Mouse (Mus musculus) midbrain, postnatal 0 days (tissue): ENCODE data around the gene Ubqln4. TPM values are rescaled to one million over a fixed set of nuclear protein-coding genes. Genes with fewer than 3 reads are reported as not detected.

Source experiments
- ATAC-seq: fragments of 200-750 bp; cut with Nextera tagmentation; 2 replicates; pipeline ENCODE4 v1.8.0; 2017; ENCODE audit warnings: moderate number of reproducible peaks, mild to moderate bottlenecking, moderate TSS enrichment, moderate library complexity; ENCODE audit not compliant: low FRiP score
- DNase-seq: peaks from one replicate; pipeline ENCODE4 v3.0.0-alpha.2; 2015; ENCODE audit warnings: low spot score
- H3K27ac ChIP-seq: fragments of 300-500 bp; sonication (generic); 2 replicates; pipeline ENCODE4 v1.5.1; 2014; ENCODE audit warnings: low read depth, mild to moderate bottlenecking, low read length, mixed read lengths
- H3K27me3 ChIP-seq: fragments of 300-500 bp; sonication (generic); 2 replicates; pipeline ENCODE4 v1.6.1; 2014; ENCODE audit warnings: low read length, control low read depth, mixed read lengths; ENCODE audit not compliant: insufficient read depth
- H3K36me3 ChIP-seq: fragments of 300-500 bp; sonication (generic); 2 replicates; pipeline ENCODE4 v1.6.1; 2014; ENCODE audit warnings: low read length, control low read depth, mixed read lengths; ENCODE audit not compliant: insufficient read depth
- H3K4me1 ChIP-seq: fragments of 300-500 bp; sonication (generic); 2 replicates; pipeline ENCODE4 v1.6.1; 2014; ENCODE audit warnings: mild to moderate bottlenecking, control low read depth, antibody characterized with exemption, low read length, mixed read lengths; ENCODE audit not compliant: insufficient read depth
- H3K4me2 ChIP-seq: fragments of 300-500 bp; sonication (generic); 2 replicates; pipeline ENCODE4 v1.6.1; 2014; ENCODE audit warnings: low read depth, mild to moderate bottlenecking, low read length, mixed read lengths; ENCODE audit not compliant: poor library complexity, severe bottlenecking
- H3K4me3 ChIP-seq: fragments of 300-500 bp; sonication (generic); 2 replicates; pipeline ENCODE4 v1.5.1; 2014; ENCODE audit warnings: low read depth, mild to moderate bottlenecking, low read length, moderate library complexity
- H3K9ac ChIP-seq: fragments of 300-500 bp; sonication (generic); replicated peaks from 2 replicates; pipeline ENCODE4 v1.6.1; 2014; ENCODE audit warnings: mild to moderate bottlenecking, low read length, moderate library complexity, mixed read lengths; ENCODE audit not compliant: poor library complexity, severe bottlenecking
- H3K9me3 ChIP-seq: fragments of 300-500 bp; sonication (generic); 2 replicates; pipeline ENCODE4 v1.6.1; 2016; ENCODE audit warnings: low read length, control low read depth
- CTCF ChIP-seq: IDR thresholded peaks from 2 replicates; pipeline ENCODE4 v1.5.1; 2016; ENCODE audit warnings: antibody characterized with exemption, mild to moderate bottlenecking
- WGBS: fragments of 180-500 bp; shearing (Covaris S2); extraction: QIAGEN DNeasy Blood & Tissue Kit; methylation state at CpG from one replicate; pipeline ENCODE4 v1.1.7; 2014; 5-methylcytosine and 5-hydroxymethylcytosine counted together
- microRNA counts: library from miRNA; unstranded; fragments of <30 nt; microRNA quantifications from one replicate; lab custom pipeline; 2015
- microRNA-seq: library from miRNA; unstranded; fragments of <30 nt; microRNA quantifications from one replicate; pipeline ENCODE4, GENCODE M21; 2016; ENCODE audit warnings: borderline number of aligned reads
- polyA plus RNA-seq: library from polyadenylated mRNA; unstranded; fragments of >200 nt; fragmentation: Nextera tagmentation; extraction: Ambion mirVana; gene quantifications from 2 replicates; pipeline ENCODE4 v1.2.1, GENCODE M21; 2015
- total RNA-seq: library from RNA; depleted of rRNA; stranded (reverse); fragments of >200 nt; gene quantifications from 2 replicates; pipeline ENCODE4 v1.2.3, GENCODE M21; 2014; rRNA removed

The Ubqln4 gene
- total and polyA plus RNA-seq, 2 experiments from 2014 or later = 30.4 to 120 TPM

GRCm38 (mm10) chr3:88609066-88609465 lies 55.5 kb downstream of the Ubqln4 start:
- 77% methylated on average over 4 of the region's 4 CpGs for WGBS
- Histone ChIP-seq H3K27ac (no peak overlapping the region), H3K4me1 (no peaks in the 10 kb centered on the region; the same call in 1 of the 2 replicates), H3K9ac (no peak overlapping the region), H3K27me3 (no peaks in the 10 kb centered on the region), H3K9me3 (no peaks in the 10 kb centered on the region), H3K36me3 (no peaks in the 10 kb centered on the region), H3K4me2 (no peak overlapping the region), H3K4me3 (no peak overlapping the region)
- no peak for DNase-seq
- no peak for TF ChIP-seq CTCF
- no peak for ATAC-seq

- ATAC-seq = no peak
- no peaks in the 10 kb centered on the region for H3K4me1 ChIP-seq
- no peaks in the 10 kb centered on the region for H3K36me3 ChIP-seq
- no peak overlapping the region for H3K4me2 ChIP-seq
- DNase-seq = no peak
- H3K4me3 ChIP-seq = no peak overlapping the region
- no peak overlapping the region for H3K9ac ChIP-seq
- TF ChIP-seq CTCF = no peak
- 77% methylated on average over 8 of the region's 8 CpGs for WGBS
- no peaks in the 10 kb centered on the region for H3K27me3 ChIP-seq
- no peaks in the 10 kb centered on the region for H3K9me3 ChIP-seq
- H3K27ac ChIP-seq = no peak overlapping the region
Observed at GRCm38 (mm10) chr3:88614418-88614817, 60.9 kb downstream of the Ubqln4 start.

GRCm38 (mm10) chr3:88615117-88615516 lies 61.6 kb downstream of the Ubqln4 start:
- TF ChIP-seq CTCF = no peak
- WGBS = 76% methylated on average over 5 of the region's 5 CpGs
- no peak overlapping the region for H3K4me2 ChIP-seq
- H3K9me3 ChIP-seq = no peaks in the 10 kb centered on the region
- H3K9ac ChIP-seq = no peak overlapping the region
- no peak overlapping the region for H3K27ac ChIP-seq
- no peak for DNase-seq
- H3K4me3 ChIP-seq = no peak overlapping the region
- ATAC-seq = no peak
- H3K27me3 ChIP-seq = no peaks in the 10 kb centered on the region
- no peaks in the 10 kb centered on the region for H3K36me3 ChIP-seq
- H3K4me1 ChIP-seq = no peaks in the 10 kb centered on the region

- WGBS = 32% methylated on average over 9 of the region's 9 CpGs
- Histone ChIP-seq H3K4me2 (peak overlapping the region; percentile 18; the same call in 1 of the 2 replicates), H3K4me3 (no peak overlapping the region), H3K36me3 (no peaks in the 10 kb centered on the region), H3K27ac (no peak overlapping the region), H3K9me3 (no peaks in the 10 kb centered on the region), H3K4me1 (0 out of 2 replicates have a peak, but pooled peaks cover 4% of the 10 kb centered on the region), H3K9ac (no peak overlapping the region), H3K27me3 (no peaks in the 10 kb centered on the region)
- DNase-seq (peak; percentile 49), ATAC-seq (0 out of 2 replicates have a peak, but pooled peaks have one; percentile 52)
- no peak for TF ChIP-seq CTCF
Observed at GRCm38 (mm10) chr3:88615902-88616391, 62.4 kb downstream of the Ubqln4 start.

GRCm38 (mm10) chr3:88616951-88617500 lies 63.5 kb downstream of the Ubqln4 start:
- no peak overlapping the region for H3K27ac ChIP-seq
- no peaks in the 10 kb centered on the region for H3K36me3 ChIP-seq
- H3K4me3 ChIP-seq = no peak overlapping the region
- ATAC-seq (no peak), DNase-seq (no peak)
- H3K4me1 ChIP-seq = 0 out of 2 replicates have a peak, but pooled peaks cover 4% of the 10 kb centered on the region
- no peak overlapping the region for H3K9ac ChIP-seq
- no peak for TF ChIP-seq CTCF
- no peaks in the 10 kb centered on the region for H3K27me3 ChIP-seq
- no peaks in the 10 kb centered on the region for H3K9me3 ChIP-seq
- WGBS = 78% methylated on average over 3 of the region's 3 CpGs
- no peak overlapping the region for H3K4me2 ChIP-seq

- no peak overlapping the region for H3K4me2 ChIP-seq
- no peaks in the 10 kb centered on the region for H3K9me3 ChIP-seq
- no peak overlapping the region for H3K9ac ChIP-seq
- no peak for TF ChIP-seq CTCF
- H3K4me1 ChIP-seq = 0 out of 2 replicates have a peak, but pooled peaks cover 4% of the 10 kb centered on the region
- H3K36me3 ChIP-seq = no peaks in the 10 kb centered on the region
- DNase-seq = no peak
- WGBS = 84% methylated on average over 8 of the region's 8 CpGs
- no peak for ATAC-seq
- H3K27me3 ChIP-seq = no peaks in the 10 kb centered on the region
- H3K27ac ChIP-seq = no peak overlapping the region
- H3K4me3 ChIP-seq = no peak overlapping the region
Observed at GRCm38 (mm10) chr3:88618074-88618871, 64.7 kb downstream of the Ubqln4 start.

MicroRNA genes within 50 kb of the gene (microRNA counts, 519-probe panel; counts per million panel counts)
- microRNA mmu-miR-1905 (lab: Ali Mortazavi, UCI) = 528 counts per million, percentile 58 among the panel's probes with 10 or more counts

Small RNAs within 50 kb of the gene (microRNA-seq; reads per million reads assigned to microRNA genes)
- gene Mir1905 = not detected

Other genes starting within 250 kb of the Ubqln4 start
- 28.5 and 39.2 TPM in 2 replicates for gene Glmp, start 228.7 kb upstream of the Ubqln4 start, total RNA-seq
- gene Glmp, start 228.7 kb upstream of the Ubqln4 start, polyA plus RNA-seq = 106 and 109 TPM in 2 replicates
- gene Tmem79, start 217.6 kb upstream of the Ubqln4 start, total RNA-seq = 0.33 and 0.61 TPM in 2 replicates
- 0.43 and 0.93 TPM in 2 replicates for gene Tmem79, start 217.6 kb upstream of the Ubqln4 start, polyA plus RNA-seq
- 86.7 and 112 TPM in 2 replicates for gene Smg5, start 217.5 kb upstream of the Ubqln4 start, total RNA-seq
- 44.2 and 49.4 TPM in 2 replicates for gene Smg5, start 217.5 kb upstream of the Ubqln4 start, polyA plus RNA-seq
- 4.5 and 13.5 TPM in 2 replicates for gene Paqr6, start 189.2 kb upstream of the Ubqln4 start, total RNA-seq
- 6.6 and 7.1 TPM in 2 replicates for gene Paqr6, start 189.2 kb upstream of the Ubqln4 start, polyA plus RNA-seq
- gene Bglap3, start 181.0 kb upstream of the Ubqln4 start, total RNA-seq = 0.38 TPM in 1 of 2 replicates, not detected in the other
- not detected in 2 replicates for gene Bglap3, start 181.0 kb upstream of the Ubqln4 start, polyA plus RNA-seq
- gene Bglap2, start 175.1 kb upstream of the Ubqln4 start, total RNA-seq = not detected in 2 replicates
- gene Bglap2, start 175.1 kb upstream of the Ubqln4 start, polyA plus RNA-seq = 0.51 TPM in 1 of 2 replicates, not detected in the other
- not detected in 2 replicates for gene Bglap, start 169.3 kb upstream of the Ubqln4 start, total RNA-seq
- gene Bglap, start 169.3 kb upstream of the Ubqln4 start, polyA plus RNA-seq = not detected in 2 replicates
- 20.6 and 25.4 TPM in 2 replicates for gene Pmf1, start 143.4 kb upstream of the Ubqln4 start, total RNA-seq
- 25.2 and 25.6 TPM in 2 replicates for gene Pmf1, start 143.4 kb upstream of the Ubqln4 start, polyA plus RNA-seq
- 62.5 and 63.8 TPM in 2 replicates for gene Slc25a44, start 128.6 kb upstream of the Ubqln4 start, total RNA-seq
- gene Slc25a44, start 128.6 kb upstream of the Ubqln4 start, polyA plus RNA-seq = 35.9 and 38.7 TPM in 2 replicates
- gene Sema4a, start 92.6 kb upstream of the Ubqln4 start, total RNA-seq = 52.6 and 62.0 TPM in 2 replicates
- 42.1 and 44.2 TPM in 2 replicates for gene Sema4a, start 92.6 kb upstream of the Ubqln4 start, polyA plus RNA-seq
- gene Lmna, start 43.8 kb upstream of the Ubqln4 start, total RNA-seq = 57.6 and 75.0 TPM in 2 replicates
- 74.1 and 77.2 TPM in 2 replicates for gene Lmna, start 43.8 kb upstream of the Ubqln4 start, polyA plus RNA-seq
- 56.9 and 58.2 TPM in 2 replicates for gene Mex3a, start 21.4 kb upstream of the Ubqln4 start, total RNA-seq
- gene Mex3a, start 21.4 kb upstream of the Ubqln4 start, polyA plus RNA-seq = 15.4 and 16.1 TPM in 2 replicates
- 0.60 TPM in 1 of 2 replicates, not detected in the other for gene Rab25, start 5.5 kb upstream of the Ubqln4 start, total RNA-seq
- gene Rab25, start 5.5 kb upstream of the Ubqln4 start, polyA plus RNA-seq = 0.46 TPM in 1 of 2 replicates, not detected in the other
- 46.7 and 66.0 TPM in 2 replicates for gene Lamtor2, start 684 bp upstream of the Ubqln4 start, total RNA-seq
- gene Lamtor2, start 684 bp upstream of the Ubqln4 start, polyA plus RNA-seq = 187 and 205 TPM in 2 replicates
- 236 and 250 TPM in 2 replicates for gene Ssr2, start 22.1 kb downstream of the Ubqln4 start, total RNA-seq
- 196 and 210 TPM in 2 replicates for gene Ssr2, start 22.1 kb downstream of the Ubqln4 start, polyA plus RNA-seq
- gene Arhgef2, start 52.2 kb downstream of the Ubqln4 start, total RNA-seq = 59.6 and 80.3 TPM in 2 replicates
- 38.9 and 46.8 TPM in 2 replicates for gene Arhgef2, start 52.2 kb downstream of the Ubqln4 start, polyA plus RNA-seq
- gene Rxfp4, start 99.4 kb downstream of the Ubqln4 start, total RNA-seq = 0.42 TPM in 1 of 2 replicates, not detected in the other
- gene Rxfp4, start 99.4 kb downstream of the Ubqln4 start, polyA plus RNA-seq = not detected in 2 replicates
- gene Khdc4, start 132.0 kb downstream of the Ubqln4 start, total RNA-seq = 71.8 and 96.5 TPM in 2 replicates
- 66.8 and 70.5 TPM in 2 replicates for gene Khdc4, start 132.0 kb downstream of the Ubqln4 start, polyA plus RNA-seq
- 78.1 and 88.3 TPM in 2 replicates for gene Rit1, start 163.1 kb downstream of the Ubqln4 start, total RNA-seq
- gene Rit1, start 163.1 kb downstream of the Ubqln4 start, polyA plus RNA-seq = 73.5 and 81.3 TPM in 2 replicates
- 142 and 150 TPM in 2 replicates for gene Syt11, start 221.4 kb downstream of the Ubqln4 start, total RNA-seq
- gene Syt11, start 221.4 kb downstream of the Ubqln4 start, polyA plus RNA-seq = 243 and 246 TPM in 2 replicates